Mouse (Mus musculus) monocyte, adult 5-6 weeks (primary cell): ENCODE measurements around the gene Top3a. TPM values are rescaled to one million over a fixed set of nuclear protein-coding genes. Genes with fewer than 3 reads are reported as not detected.

Source experiments
- ATAC-seq: fragments of 153-309, 156-312 bp; replicated peaks from 2 replicates; pipeline ENCODE4 v1.8.0; 2017; ENCODE audit warnings: mild to moderate bottlenecking; ENCODE audit not compliant: low TSS enrichment, insufficient number of reproducible peaks, severe bottlenecking, poor library complexity, low FRiP score
- total RNA-seq: library from RNA; stranded (forward); fragments of 200-1000, 200-491, 200-594 nt; gene quantifications from 3 replicates; pipeline ENCODE4 v1.2.3, GENCODE M21; 2017

The Top3a gene
- total RNA-seq, 1 experiment from 2014 or later = 15.4 TPM

GRCm38 (mm10) chr11:60727392-60728140 is 49.6 kb downstream of the Top3a start:
- ATAC-seq = no peak

DNA sequence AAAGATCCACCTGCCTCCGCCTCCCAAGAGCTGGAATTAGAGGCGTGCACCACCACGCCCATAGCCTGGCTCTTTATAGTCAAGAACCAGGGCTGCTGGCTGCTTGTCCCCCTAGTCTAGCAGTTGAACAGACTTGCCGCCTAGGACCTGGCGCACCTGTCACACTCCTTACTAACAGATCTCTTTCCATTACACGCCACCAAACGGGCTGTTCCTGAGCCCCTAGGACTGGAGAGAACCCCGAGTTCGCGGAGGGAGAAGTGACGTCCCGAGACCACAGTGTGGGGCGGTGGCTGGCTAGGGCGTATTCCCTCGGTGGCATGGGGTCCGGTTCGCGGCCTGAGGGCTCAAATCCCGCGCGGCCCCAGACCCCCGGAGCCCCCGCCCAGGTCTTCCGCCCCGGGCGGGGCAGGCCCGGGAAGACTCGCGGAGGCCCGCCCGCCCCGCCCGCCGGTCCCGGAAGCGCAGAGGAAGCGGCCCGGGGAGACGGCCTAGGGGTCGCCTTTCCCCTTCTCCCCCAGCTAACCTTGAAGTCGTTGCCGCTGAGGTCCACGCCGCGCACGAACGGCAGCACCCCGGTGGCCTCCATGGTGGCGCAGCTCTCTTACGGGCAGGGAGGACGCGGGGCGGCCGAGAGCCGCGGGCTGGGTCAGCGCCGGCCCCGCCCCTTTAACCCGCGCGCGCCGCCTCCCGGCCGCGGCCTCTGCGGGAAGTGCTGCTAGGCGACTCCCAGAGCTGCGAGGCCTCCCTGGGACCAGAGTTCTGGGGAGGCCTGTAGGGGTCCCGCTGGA is 50.4 kb downstream of the Top3a start, which contains the start of gene Flii:
Gene Flii, minus strand, starts transcription at position 663 of the 791 bp plus-strand sequence.
- ATAC-seq = peak; percentile 15

DNA sequence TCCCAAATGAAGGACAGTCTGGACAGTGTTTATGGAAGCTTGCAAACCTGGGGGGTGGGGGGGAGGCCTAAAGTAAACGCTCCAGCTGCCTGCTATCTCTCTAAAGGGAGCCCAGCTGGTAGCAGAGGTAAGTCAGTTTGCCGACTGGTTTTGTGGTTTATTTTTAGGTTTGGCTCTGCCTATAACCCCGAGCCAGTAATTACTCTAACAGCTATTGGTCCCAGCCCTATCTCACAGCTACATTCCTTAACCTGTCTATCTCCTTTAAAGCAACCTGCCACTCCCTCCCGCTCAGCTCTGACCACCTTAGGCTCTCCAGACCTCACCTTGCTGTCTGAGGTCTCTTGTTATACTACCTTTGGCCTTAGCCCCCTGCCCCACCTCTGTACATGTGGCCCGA is 57.9 kb downstream of the Top3a start:
- ATAC-seq = no peak

DNA sequence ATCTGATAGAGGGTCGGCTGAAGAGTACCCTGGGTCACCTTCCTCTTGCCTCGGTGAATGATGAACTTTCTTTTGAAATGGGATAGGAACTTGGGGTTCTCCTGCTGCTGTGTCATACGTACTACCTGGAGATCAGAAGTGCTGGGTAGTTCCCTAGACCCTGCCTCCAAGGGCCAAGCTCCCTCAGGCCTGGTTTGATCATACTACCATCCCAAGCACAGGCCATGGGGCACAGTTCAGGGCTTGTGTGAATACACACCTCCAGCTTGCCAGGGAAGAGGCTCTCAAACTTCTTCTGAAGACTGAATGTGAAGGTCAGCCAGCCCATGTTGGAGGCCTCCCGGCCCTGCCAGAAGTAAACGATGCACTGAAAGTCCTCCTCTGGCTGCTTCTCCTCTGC is 61.3 kb downstream of the Top3a start:
- no peak for ATAC-seq

DNA sequence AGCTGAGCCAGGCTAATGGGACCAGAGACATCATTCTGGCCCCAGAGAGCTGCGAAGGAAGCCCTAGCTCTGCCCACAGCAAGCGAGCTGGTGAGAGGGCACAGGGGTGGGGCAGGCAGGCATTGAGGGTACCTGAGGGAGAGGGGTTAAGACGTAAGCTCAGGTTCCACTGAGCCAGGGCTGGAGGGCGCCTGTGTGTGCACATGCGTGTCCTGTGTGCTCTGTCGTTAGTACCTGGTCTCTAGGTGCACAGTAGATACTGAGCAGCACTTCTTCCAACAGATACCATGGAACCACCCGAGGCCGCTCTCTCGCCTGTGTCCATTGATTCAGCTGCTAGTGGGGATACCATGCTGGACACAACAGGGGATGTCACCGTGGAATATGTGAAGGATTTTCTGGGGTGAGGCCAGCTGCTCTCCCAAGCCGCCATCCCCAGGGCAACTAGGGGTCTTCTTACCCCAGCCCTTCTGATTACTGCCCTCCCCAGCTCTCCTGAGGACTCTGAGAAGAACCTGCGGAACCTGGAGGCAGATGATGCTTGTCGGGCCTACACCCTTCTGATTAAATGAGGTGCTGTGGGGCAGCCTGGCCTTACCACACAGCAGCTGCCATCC is 64.4 kb downstream of the Top3a start:
- no peak for ATAC-seq

DNA sequence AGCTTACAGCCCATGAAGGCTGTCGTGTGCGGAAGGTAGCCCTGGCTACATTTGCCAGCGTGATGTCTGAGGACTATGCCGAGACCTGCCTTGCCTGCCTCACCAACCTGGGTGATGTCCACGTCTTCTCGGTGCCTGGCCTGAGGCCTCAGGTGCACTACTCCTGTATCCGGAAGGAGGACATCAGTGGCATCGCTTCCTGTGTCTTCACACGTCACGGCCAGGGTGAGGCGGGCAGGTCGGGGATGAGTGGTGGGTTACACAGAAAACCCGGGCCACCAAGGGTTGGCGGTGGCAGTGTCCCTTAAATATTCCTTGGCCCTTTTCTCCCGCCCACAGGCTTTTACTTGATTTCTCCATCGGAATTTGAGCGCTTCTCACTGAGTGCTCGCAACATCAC is 65.1 kb downstream of the Top3a start:
- ATAC-seq = no peak

GRCm38 (mm10) chr11:60711218-60711617 is 65.9 kb downstream of the Top3a start:
- ATAC-seq = no peak

- no peak for ATAC-seq
Observed at GRCm38 (mm10) chr11:60709481-60710465, 67.4 kb downstream of the Top3a start.

DNA sequence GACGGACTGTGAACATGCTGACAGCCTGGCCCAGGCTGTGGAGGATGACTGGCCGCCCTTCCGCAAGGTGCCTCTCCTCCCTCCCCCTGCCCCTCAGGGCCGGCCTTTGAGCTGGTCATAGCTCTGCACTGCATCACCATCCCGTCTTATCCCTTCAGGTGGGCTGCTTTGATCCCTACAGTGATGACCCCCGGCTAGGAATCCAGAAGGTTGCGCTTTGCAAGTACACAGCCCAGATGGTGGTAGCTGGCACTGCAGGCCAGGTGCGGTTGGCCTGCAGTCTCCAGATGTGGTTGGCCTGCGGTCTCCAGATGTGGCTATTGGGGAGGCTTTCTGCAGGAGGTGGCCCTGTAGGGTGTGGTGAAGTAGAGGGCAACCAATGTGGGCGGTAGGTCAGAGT is 68.5 kb downstream of the Top3a start:
- no peak for ATAC-seq

- no peak for ATAC-seq
Observed at GRCm38 (mm10) chr11:60707672-60708071, 69.5 kb downstream of the Top3a start.

- no peak for ATAC-seq
Observed at GRCm38 (mm10) chr11:60706696-60707480, 70.3 kb downstream of the Top3a start.

DNA sequence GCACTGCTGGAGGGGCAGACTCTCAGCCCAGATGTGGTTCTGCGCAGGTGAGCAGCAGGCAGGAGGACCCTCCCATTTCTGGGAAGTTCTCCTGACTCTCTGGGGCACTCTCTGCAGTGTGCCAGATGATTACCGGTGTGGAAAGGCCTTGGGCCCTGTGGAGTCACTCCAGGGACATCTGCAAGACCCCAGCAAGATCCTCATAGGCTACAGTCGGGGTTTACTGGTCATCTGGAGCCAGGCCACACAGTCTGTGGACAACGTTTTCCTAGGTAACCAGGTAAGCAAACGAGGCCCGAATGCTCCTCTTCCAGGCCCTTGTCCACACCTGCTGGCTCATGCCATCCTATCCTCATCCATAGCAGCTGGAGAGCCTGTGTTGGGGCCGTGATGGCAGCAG is 71.1 kb downstream of the Top3a start:
- no peak for ATAC-seq

DNA sequence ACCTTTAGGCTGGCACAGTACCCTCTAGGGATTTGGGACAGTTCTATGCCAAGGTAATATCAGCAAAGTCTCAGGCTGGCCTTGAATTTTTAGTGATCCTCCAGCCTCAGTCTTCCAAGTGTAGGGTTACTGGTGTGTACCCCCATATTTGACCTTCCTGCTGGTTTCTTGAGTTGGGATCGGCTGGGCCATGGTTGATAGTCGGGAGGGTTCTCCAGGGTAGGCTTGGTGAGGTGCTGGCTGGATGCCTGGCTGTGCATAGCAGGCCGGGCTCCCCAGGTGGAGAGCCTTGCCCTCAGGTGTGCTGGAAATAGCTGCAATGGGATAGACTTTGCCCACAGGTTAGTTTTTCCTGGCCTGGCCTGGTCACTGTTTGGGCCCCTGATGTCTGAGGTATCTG is 71.9 kb downstream of the Top3a start:
- no peak for ATAC-seq

DNA sequence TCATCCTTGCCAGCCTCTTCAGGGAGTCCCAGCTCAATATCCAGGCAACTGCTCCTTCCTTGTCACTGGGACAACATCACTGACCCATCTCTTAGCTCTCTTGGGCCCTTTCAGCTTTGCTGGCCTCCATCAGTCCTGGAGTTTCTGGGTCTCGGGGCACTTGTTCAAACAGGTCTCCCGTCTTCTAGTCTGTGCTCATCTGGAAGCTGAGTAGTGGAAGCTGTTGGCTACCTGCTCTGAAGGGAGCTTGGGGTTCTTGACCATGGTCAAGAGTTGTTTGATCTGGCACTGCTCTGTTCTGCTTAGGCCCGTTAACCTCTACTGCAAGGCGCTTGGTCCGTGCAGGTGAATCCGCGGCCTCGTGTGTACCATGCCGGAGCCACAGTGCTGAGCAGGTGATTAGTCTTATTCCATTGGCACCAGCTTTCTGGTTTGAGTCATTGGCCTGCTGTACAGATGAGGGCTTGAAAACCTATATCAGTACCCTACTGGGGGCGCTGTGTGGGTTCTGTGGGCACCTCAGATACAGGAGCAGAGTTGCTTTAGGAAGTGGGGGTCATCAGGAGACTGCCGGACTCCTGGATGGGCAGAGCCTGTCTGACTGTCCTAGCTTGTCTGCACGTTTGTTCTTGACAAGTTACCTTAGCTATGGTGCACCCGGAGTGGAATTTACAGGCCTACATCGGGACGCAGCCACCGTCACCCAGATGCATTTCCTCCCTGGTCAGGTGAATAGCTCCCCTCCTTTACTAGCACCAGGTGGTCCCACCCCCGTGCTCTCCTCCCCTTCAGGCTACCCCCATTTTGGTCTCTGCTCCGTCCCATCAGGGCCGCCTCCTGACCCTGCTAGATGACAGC is 72.9 kb downstream of the Top3a start:
- no peak for ATAC-seq

DNA sequence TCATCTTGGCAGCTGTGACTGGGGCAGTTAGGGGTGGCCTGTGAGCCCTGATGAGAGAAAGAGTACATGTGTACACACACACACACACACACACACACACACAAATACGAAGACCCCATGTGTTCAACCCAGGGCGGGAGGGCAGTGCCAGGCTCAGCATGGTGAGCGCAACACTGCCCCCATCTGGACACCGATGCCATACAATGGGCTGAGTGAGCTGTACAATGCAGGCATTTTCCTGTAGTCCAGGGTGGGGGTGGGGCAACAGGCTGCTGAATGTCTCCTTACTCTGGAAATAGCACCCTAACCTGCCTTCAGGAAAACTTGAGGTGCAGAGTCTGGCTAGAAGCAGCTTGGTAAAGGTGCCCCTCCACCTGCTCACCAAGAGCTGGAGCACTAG is 74.0 kb downstream of the Top3a start:
- peak; percentile 37; the same call in 1 of the 2 replicates for ATAC-seq

- no peak for ATAC-seq
Observed at GRCm38 (mm10) chr11:60701611-60702010, 75.6 kb downstream of the Top3a start.
